Mouse (Mus musculus): Measurements from ENCODE around the gene A630095E13Rik. TPM values are rescaled to one million over a fixed set of nuclear protein-coding genes. Genes with fewer than 3 reads are reported as not detected.
"Not testable (repeated sequence)": the region's sequence is repeated elsewhere in the genome, so short reads cannot be mapped to it uniquely, and the experiment has no call there.

The A630095E13Rik gene
- not detected in 2 replicates for polyA plus RNA-seq (2014; fragmentation: Nextera tagmentation; extraction: Ambion mirVana)

DNA sequence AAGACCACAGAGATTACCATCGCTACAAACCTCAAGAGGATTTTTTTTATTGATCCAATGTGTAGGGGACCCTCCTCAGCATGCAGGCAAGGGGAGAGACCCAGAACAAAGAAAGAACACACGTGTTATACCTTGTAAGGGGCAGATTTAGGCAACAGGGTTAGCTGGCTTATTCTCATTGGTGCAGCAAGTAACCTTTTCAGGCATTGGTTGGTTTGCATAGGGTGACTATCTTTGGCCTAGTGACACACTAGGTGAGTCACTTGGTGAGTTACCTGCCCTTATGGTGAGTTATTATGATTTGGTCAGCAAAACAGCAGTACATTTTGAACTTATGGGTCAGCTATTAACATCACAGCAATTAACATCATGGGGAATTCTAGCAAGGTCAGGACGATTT, at the start of gene A630095E13Rik:
TSS of gene A630095E13Rik (minus strand) at position 101 of the 400 bp plus-strand sequence.
- WGBS, result 62% methylated on average over 3 of the region's 3 CpGs

DNA sequence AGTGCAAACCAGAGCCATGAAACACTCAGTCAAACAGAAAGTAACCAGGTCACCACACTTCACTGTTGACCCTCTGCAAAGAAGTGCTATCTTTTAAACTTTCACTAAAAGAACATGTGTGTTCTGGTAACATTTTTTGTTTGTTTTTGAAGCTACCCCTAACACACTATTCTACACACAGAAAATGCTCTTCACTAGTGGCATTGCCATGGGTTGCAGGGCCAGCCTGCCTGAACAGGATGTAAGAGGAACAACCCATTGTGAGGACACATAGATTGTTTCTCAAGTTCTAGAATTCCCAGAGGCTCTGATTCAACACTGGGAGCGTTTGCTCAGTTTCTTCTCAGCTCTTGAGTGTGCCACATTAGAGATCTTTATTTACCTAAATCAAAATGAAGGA, 49.7 kb upstream of the A630095E13Rik start, which contains the start of gene Acrv1:
TSS of gene Acrv1 (plus strand) at position 301 of the 400 bp plus-strand sequence.
- no peak for DNase-seq (ENCODE audit: low spot score)
- WGBS, result 72% methylated on average over 1 of the region's 1 CpGs
- Histone ChIP-seq H3K27me3 (replicated peaks; ENCODE audit: control insufficient read depth, insufficient read depth, low read length) (no peaks in the 10 kb centered on the region), H3K4me2 (ENCODE audit: low read length) (no peak within 1 kb of the TSS), H3K27ac (ENCODE audit: low read depth) (no peak within 1 kb of the TSS), H3K9me3 (ENCODE audit: control insufficient read depth, low read length) (no peaks in the 10 kb centered on the region), H3K9ac (ENCODE audit: low read length) (no peak within 1 kb of the TSS), H3K4me3 (ENCODE audit: low read depth, low read length) (no peak within 1 kb of the TSS), H3K4me1 (replicated peaks; ENCODE audit: control insufficient read depth, insufficient read depth, low read length) (no peaks in the 10 kb centered on the region), H3K36me3 (ENCODE audit: control insufficient read depth, insufficient read depth, low read length) (no peaks in the 10 kb centered on the region)
- ATAC-seq (replicated peaks; ENCODE audit: low FRiP score, low TSS enrichment, low read depth), result no peak

More for the DNA sequence above, at the start of gene A630095E13Rik:
- ATAC-seq (replicated peaks; ENCODE audit: low FRiP score, low TSS enrichment, low read depth); H3K9ac ChIP-seq (ENCODE audit: low read length); H3K36me3 ChIP-seq (ENCODE audit: control insufficient read depth, insufficient read depth, low read length); H3K27me3 ChIP-seq (replicated peaks; ENCODE audit: control insufficient read depth, insufficient read depth, low read length); H3K9me3 ChIP-seq (ENCODE audit: control insufficient read depth, low read length); H3K4me2 ChIP-seq (ENCODE audit: low read length); H3K4me1 ChIP-seq (replicated peaks; ENCODE audit: control insufficient read depth, insufficient read depth, low read length); H3K4me3 ChIP-seq (ENCODE audit: low read depth, low read length); H3K27ac ChIP-seq (ENCODE audit: low read depth); DNase-seq (ENCODE audit: low spot score): not testable (repeated sequence)

DNA sequence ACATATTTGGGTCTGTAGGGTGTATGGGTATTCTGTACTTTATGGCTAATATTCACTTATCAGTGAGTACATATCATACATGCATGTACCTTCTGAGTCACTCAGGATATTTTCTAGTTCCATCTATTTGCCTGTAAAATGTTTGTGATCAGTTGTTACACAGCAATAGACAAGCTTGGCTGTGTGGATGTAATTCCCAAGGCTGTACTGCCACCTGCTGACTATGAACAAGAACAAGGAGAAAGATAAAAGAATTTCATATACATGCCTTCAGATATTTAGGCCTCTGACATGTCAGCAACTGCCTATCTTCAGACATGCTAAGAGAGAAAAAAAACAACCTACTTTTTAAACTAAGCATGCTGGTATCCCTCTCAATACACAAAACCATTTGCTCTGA, 44.2 kb upstream of the A630095E13Rik start:
- Histone ChIP-seq H3K4me1 (replicated peaks; ENCODE audit: control insufficient read depth, insufficient read depth, low read length) (no peaks in the 10 kb centered on the region), H3K4me2 (ENCODE audit: low read length) (no peak overlapping the region), H3K36me3 (ENCODE audit: control insufficient read depth, insufficient read depth, low read length) (no peaks in the 10 kb centered on the region), H3K27me3 (replicated peaks; ENCODE audit: control insufficient read depth, insufficient read depth, low read length) (no peaks in the 10 kb centered on the region), H3K9me3 (ENCODE audit: control insufficient read depth, low read length) (no peaks in the 10 kb centered on the region), H3K4me3 (ENCODE audit: low read depth, low read length) (no peak overlapping the region), H3K27ac (ENCODE audit: low read depth) (no peak overlapping the region), H3K9ac (ENCODE audit: low read length) (no peak overlapping the region)
- DNase-seq (ENCODE audit: low spot score) (no peak), ATAC-seq (replicated peaks; ENCODE audit: low FRiP score, low TSS enrichment, low read depth) (no peak)

DNA sequence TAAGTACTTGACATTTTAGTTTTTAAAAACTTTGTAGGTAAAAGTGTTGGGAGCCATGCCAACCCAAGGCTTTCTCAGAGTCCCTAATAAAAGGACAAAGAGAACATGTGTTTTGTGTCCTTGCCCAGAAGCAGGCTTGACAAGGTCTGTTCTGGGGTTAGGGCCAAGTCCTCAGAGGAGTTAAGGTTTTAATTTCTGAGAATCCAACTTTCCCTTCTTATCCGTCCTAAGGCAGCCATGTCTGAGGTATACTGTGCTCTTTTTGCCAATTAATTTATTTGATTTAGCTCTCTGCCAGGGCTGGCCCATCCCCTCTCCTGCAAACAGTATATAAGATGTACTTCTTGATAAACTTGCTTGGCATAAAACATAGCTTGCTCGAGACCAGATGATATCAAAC, 38.2 kb upstream of the A630095E13Rik start:
- 71% methylated on average over 2 of the region's 2 CpGs for WGBS
- no peaks in the 10 kb centered on the region for H3K27me3 ChIP-seq (replicated peaks; ENCODE audit: control insufficient read depth, insufficient read depth, low read length)
- no peak overlapping the region for H3K4me2 ChIP-seq (ENCODE audit: low read length)
- H3K9me3 ChIP-seq (ENCODE audit: control insufficient read depth, low read length), result no peaks in the 10 kb centered on the region
- no peak overlapping the region for H3K27ac ChIP-seq (ENCODE audit: low read depth)
- no peaks in the 10 kb centered on the region for H3K4me1 ChIP-seq (replicated peaks; ENCODE audit: control insufficient read depth, insufficient read depth, low read length)
- H3K9ac ChIP-seq (ENCODE audit: low read length), result no peak overlapping the region
- H3K36me3 ChIP-seq (ENCODE audit: control insufficient read depth, insufficient read depth, low read length), result no peaks in the 10 kb centered on the region
- ATAC-seq (replicated peaks; ENCODE audit: low FRiP score, low TSS enrichment, low read depth) (no peak), DNase-seq (ENCODE audit: low spot score) (no peak)
- no peak overlapping the region for H3K4me3 ChIP-seq (ENCODE audit: low read depth, low read length)

Other genes with a start within 250 kb of the A630095E13Rik start
- gene Gm7257, start 211.5 kb downstream of the A630095E13Rik start, polyA plus RNA-seq (2014; fragmentation: Nextera tagmentation; extraction: Ambion mirVana), result not detected in 2 replicates
- not detected in 2 replicates for gene Gm9513, start 167.7 kb downstream of the A630095E13Rik start, polyA plus RNA-seq (2014; fragmentation: Nextera tagmentation; extraction: Ambion mirVana)
- gene Gm5615, start 101.4 kb downstream of the A630095E13Rik start, polyA plus RNA-seq (2014; fragmentation: Nextera tagmentation; extraction: Ambion mirVana), result not detected in 2 replicates
- not detected in 2 replicates for gene Gm17689, start 60.7 kb downstream of the A630095E13Rik start, polyA plus RNA-seq (2014; fragmentation: Nextera tagmentation; extraction: Ambion mirVana)
- gene Acrv1, start 49.8 kb upstream of the A630095E13Rik start, polyA plus RNA-seq (2014; fragmentation: Nextera tagmentation; extraction: Ambion mirVana), result 0.05 TPM in 1 of 2 replicates, not detected in the other
- 33.4 and 40.8 TPM in 2 replicates for gene Chek1, start 83.7 kb upstream of the A630095E13Rik start, polyA plus RNA-seq (2014; fragmentation: Nextera tagmentation; extraction: Ambion mirVana)
- 238 and 243 TPM in 2 replicates for gene Stt3a, start 124.3 kb upstream of the A630095E13Rik start, polyA plus RNA-seq (2014; fragmentation: Nextera tagmentation; extraction: Ambion mirVana)
- 49.0 and 50.9 TPM in 2 replicates for gene Ei24, start 154.0 kb upstream of the A630095E13Rik start, polyA plus RNA-seq (2014; fragmentation: Nextera tagmentation; extraction: Ambion mirVana)
- 21.9 and 25.3 TPM in 2 replicates for gene Fez1, start 178.5 kb upstream of the A630095E13Rik start, polyA plus RNA-seq (2014; fragmentation: Nextera tagmentation; extraction: Ambion mirVana)

Data from intestine, embryonic 14.5 days (tissue).